Mouse (Mus musculus): ENCODE results near the gene Atp5k. TPM values are rescaled to one million over a fixed set of nuclear protein-coding genes. Genes with fewer than 3 reads are reported as not detected.

The Atp5k gene
- total and polyA plus RNA-seq, 2 experiments from 2014 or later, result 90.8 to 621 TPM

- ATAC-seq, result no peak
- no peaks in the 10 kb centered on the region for H3K4me1 ChIP-seq (ENCODE audit: insufficient read depth, low read length)
- WGBS, result 74% methylated on average over 1 of the region's 1 CpGs
Measured at GRCm38 (mm10) chr5:108405460-108405859, 28.8 kb downstream of the Atp5k start.

GRCm38 (mm10) chr5:108403453-108403852 is 30.8 kb downstream of the Atp5k start:
- no peak overlapping the region for H3K4me3 ChIP-seq (ENCODE audit: low read length)
- no peak for TF ChIP-seq CTCF (IDR thresholded peaks at IDR 0.05; ENCODE audit: low read depth)
- no peaks in the 10 kb centered on the region for H3K36me3 ChIP-seq (ENCODE audit: insufficient read depth, low read length)
- DNase-seq (ENCODE audit: low spot score), result no peak
- no peak for ATAC-seq
- 81% methylated on average over 4 of the region's 4 CpGs for WGBS
- no peaks in the 10 kb centered on the region for H3K27me3 ChIP-seq (ENCODE audit: insufficient read depth, low read length)
- H3K4me2 ChIP-seq (ENCODE audit: low read depth, low read length), result no peak overlapping the region
- H3K9ac ChIP-seq (replicated peaks; ENCODE audit: low read length), result no peak overlapping the region
- no peaks in the 10 kb centered on the region for H3K9me3 ChIP-seq (ENCODE audit: low read length)
- H3K27ac ChIP-seq, result no peak overlapping the region
- H3K4me1 ChIP-seq (ENCODE audit: insufficient read depth, low read length), result no peaks in the 10 kb centered on the region

More at GRCm38 (mm10) chr5:108405460-108405859, 28.8 kb downstream of the Atp5k start:
- Histone ChIP-seq H3K27ac (no peak overlapping the region), H3K4me2 (ENCODE audit: low read depth, low read length) (no peak overlapping the region), H3K9me3 (ENCODE audit: low read length) (no peaks in the 10 kb centered on the region), H3K27me3 (ENCODE audit: insufficient read depth, low read length) (no peaks in the 10 kb centered on the region), H3K36me3 (ENCODE audit: insufficient read depth, low read length) (no peaks in the 10 kb centered on the region), H3K9ac (replicated peaks; ENCODE audit: low read length) (no peak overlapping the region), H3K4me3 (ENCODE audit: low read length) (no peak overlapping the region)
- TF ChIP-seq CTCF (IDR thresholded peaks at IDR 0.05; ENCODE audit: low read depth), result no peak
- no peak for DNase-seq (ENCODE audit: low spot score)

- no peak overlapping the region for H3K4me3 ChIP-seq (ENCODE audit: low read length)
Measured at GRCm38 (mm10) chr5:108389744-108390143, 44.5 kb downstream of the Atp5k start.

GRCm38 (mm10) chr5:108388201-108388600 is 46.0 kb downstream of the Atp5k start, which contains the start of gene Pde6b:
Gene Pde6b, plus strand, starts transcription at chr5:108388391.
- H3K4me3 ChIP-seq (ENCODE audit: low read length), result no peak within 1 kb of the TSS
- no peaks in the 10 kb centered on the region for H3K27me3 ChIP-seq (ENCODE audit: insufficient read depth, low read length)
- 81% methylated on average over 7 of the region's 7 CpGs for WGBS
- no peaks in the 10 kb centered on the region for H3K9me3 ChIP-seq (ENCODE audit: low read length)
- H3K36me3 ChIP-seq (ENCODE audit: insufficient read depth, low read length), result no peaks in the 10 kb centered on the region
- no peak within 1 kb of the TSS for H3K9ac ChIP-seq (replicated peaks; ENCODE audit: low read length)
- DNase-seq (ENCODE audit: low spot score) (no peak), ATAC-seq (no peak)
- no peak within 1 kb of the TSS for H3K4me2 ChIP-seq (ENCODE audit: low read depth, low read length)
- no peak for TF ChIP-seq CTCF (IDR thresholded peaks at IDR 0.05; ENCODE audit: low read depth)
- H3K4me1 ChIP-seq (ENCODE audit: insufficient read depth, low read length), result no peaks in the 10 kb centered on the region
- H3K27ac ChIP-seq, result no peak within 1 kb of the TSS

More at GRCm38 (mm10) chr5:108389744-108390143, 44.5 kb downstream of the Atp5k start:
- no peaks in the 10 kb centered on the region for H3K27me3 ChIP-seq (ENCODE audit: insufficient read depth, low read length)
- no peak for TF ChIP-seq CTCF (IDR thresholded peaks at IDR 0.05; ENCODE audit: low read depth)
- DNase-seq (ENCODE audit: low spot score), result no peak
- H3K9ac ChIP-seq (replicated peaks; ENCODE audit: low read length), result no peak overlapping the region
- H3K4me1 ChIP-seq (ENCODE audit: insufficient read depth, low read length), result no peaks in the 10 kb centered on the region
- H3K36me3 ChIP-seq (ENCODE audit: insufficient read depth, low read length), result no peaks in the 10 kb centered on the region
- 78% methylated on average over 3 of the region's 3 CpGs for WGBS
- H3K9me3 ChIP-seq (ENCODE audit: low read length), result no peaks in the 10 kb centered on the region
- H3K4me2 ChIP-seq (ENCODE audit: low read depth, low read length), result no peak overlapping the region
- H3K27ac ChIP-seq, result no peak overlapping the region
- no peak for ATAC-seq

GRCm38 (mm10) chr5:108386449-108386848 is 47.8 kb downstream of the Atp5k start:
- Histone ChIP-seq H3K4me2 (ENCODE audit: low read depth, low read length) (no peak overlapping the region), H3K9ac (replicated peaks; ENCODE audit: low read length) (no peak overlapping the region), H3K4me1 (ENCODE audit: insufficient read depth, low read length) (no peaks in the 10 kb centered on the region), H3K27me3 (ENCODE audit: insufficient read depth, low read length) (no peaks in the 10 kb centered on the region), H3K4me3 (ENCODE audit: low read length) (no peak overlapping the region), H3K9me3 (ENCODE audit: low read length) (no peaks in the 10 kb centered on the region; the same call in 1 of the 2 replicates), H3K27ac (no peak overlapping the region), H3K36me3 (ENCODE audit: insufficient read depth, low read length) (no peaks in the 10 kb centered on the region)
- DNase-seq (ENCODE audit: low spot score), result no peak
- TF ChIP-seq CTCF (IDR thresholded peaks at IDR 0.05; ENCODE audit: low read depth), result no peak
- WGBS, result 75% methylated on average over 4 of the region's 4 CpGs
- ATAC-seq, result no peak

GRCm38 (mm10) chr5:108385632-108386031 is 48.6 kb downstream of the Atp5k start:
- H3K36me3 ChIP-seq (ENCODE audit: insufficient read depth, low read length), result no peaks in the 10 kb centered on the region
- no peak overlapping the region for H3K4me3 ChIP-seq (ENCODE audit: low read length)
- H3K27me3 ChIP-seq (ENCODE audit: insufficient read depth, low read length), result no peaks in the 10 kb centered on the region
- no peak overlapping the region for H3K4me2 ChIP-seq (ENCODE audit: low read depth, low read length)
- WGBS, result 75% methylated on average over 2 of the region's 2 CpGs
- H3K9me3 ChIP-seq (ENCODE audit: low read length), result no peaks in the 10 kb centered on the region; the same call in 1 of the 2 replicates
- no peak for DNase-seq (ENCODE audit: low spot score)
- no peaks in the 10 kb centered on the region for H3K4me1 ChIP-seq (ENCODE audit: insufficient read depth, low read length)
- no peak for TF ChIP-seq CTCF (IDR thresholded peaks at IDR 0.05; ENCODE audit: low read depth)
- ATAC-seq, result no peak
- no peak overlapping the region for H3K9ac ChIP-seq (replicated peaks; ENCODE audit: low read length)
- H3K27ac ChIP-seq, result no peak overlapping the region

Other genes starting within 250 kb of the Atp5k start
- gene Dr1, start 165.6 kb downstream of the Atp5k start, total RNA-seq (2014; rRNA removed), result 31.8 and 39.4 TPM in 2 replicates
- gene Dr1, start 165.6 kb downstream of the Atp5k start, polyA plus RNA-seq (2015; fragmentation: Nextera tagmentation; extraction: Ambion mirVana), result 39.7 and 39.9 TPM in 2 replicates
- 4.9 and 7.2 TPM in 2 replicates for gene Pigg, start 121.8 kb downstream of the Atp5k start, total RNA-seq (2014; rRNA removed)
- 2.2 and 2.5 TPM in 2 replicates for gene Pigg, start 121.8 kb downstream of the Atp5k start, polyA plus RNA-seq (2015; fragmentation: Nextera tagmentation; extraction: Ambion mirVana)
- 93.4 and 97.0 TPM in 2 replicates for gene Gm42517, start 66.5 kb downstream of the Atp5k start, total RNA-seq (2014; rRNA removed)
- 3.8 and 4.5 TPM in 2 replicates for gene Gm42517, start 66.5 kb downstream of the Atp5k start, polyA plus RNA-seq (2015; fragmentation: Nextera tagmentation; extraction: Ambion mirVana)
- gene Pde6b, start 46.1 kb downstream of the Atp5k start, total RNA-seq (2014; rRNA removed), result not detected in 2 replicates
- gene Pde6b, start 46.1 kb downstream of the Atp5k start, polyA plus RNA-seq (2015; fragmentation: Nextera tagmentation; extraction: Ambion mirVana), result 0.14 and 0.26 TPM in 2 replicates
- gene Mfsd7a, start 14.4 kb upstream of the Atp5k start, total RNA-seq (2014; rRNA removed), result 0.11 and 0.52 TPM in 2 replicates
- gene Mfsd7a, start 14.4 kb upstream of the Atp5k start, polyA plus RNA-seq (2015; fragmentation: Nextera tagmentation; extraction: Ambion mirVana), result 0.15 TPM in 2 replicates
- 32.0 and 36.4 TPM in 2 replicates for gene Pcgf3, start 26.8 kb upstream of the Atp5k start, total RNA-seq (2014; rRNA removed)
- 12.1 and 12.9 TPM in 2 replicates for gene Pcgf3, start 26.8 kb upstream of the Atp5k start, polyA plus RNA-seq (2015; fragmentation: Nextera tagmentation; extraction: Ambion mirVana)
- gene Cplx1, start 115.6 kb upstream of the Atp5k start, total RNA-seq (2014; rRNA removed), result 95.6 and 118 TPM in 2 replicates
- gene Cplx1, start 115.6 kb upstream of the Atp5k start, polyA plus RNA-seq (2015; fragmentation: Nextera tagmentation; extraction: Ambion mirVana), result 257 and 267 TPM in 2 replicates
- 75.5 and 87.8 TPM in 2 replicates for gene Gak, start 195.3 kb upstream of the Atp5k start, total RNA-seq (2014; rRNA removed)
- 40.2 and 43.5 TPM in 2 replicates for gene Gak, start 195.3 kb upstream of the Atp5k start, polyA plus RNA-seq (2015; fragmentation: Nextera tagmentation; extraction: Ambion mirVana)
- gene Tmem175, start 195.3 kb upstream of the Atp5k start, total RNA-seq (2014; rRNA removed), result 43.6 and 50.0 TPM in 2 replicates
- 38.7 and 40.6 TPM in 2 replicates for gene Tmem175, start 195.3 kb upstream of the Atp5k start, polyA plus RNA-seq (2015; fragmentation: Nextera tagmentation; extraction: Ambion mirVana)
- 4.9 and 11.4 TPM in 2 replicates for gene Idua, start 225.9 kb upstream of the Atp5k start, total RNA-seq (2014; rRNA removed)
- 8.0 and 8.2 TPM in 2 replicates for gene Idua, start 225.9 kb upstream of the Atp5k start, polyA plus RNA-seq (2015; fragmentation: Nextera tagmentation; extraction: Ambion mirVana)
- gene Dgkq, start 235.2 kb upstream of the Atp5k start, total RNA-seq (2014; rRNA removed), result 48.2 and 64.4 TPM in 2 replicates
- gene Dgkq, start 235.2 kb upstream of the Atp5k start, polyA plus RNA-seq (2015; fragmentation: Nextera tagmentation; extraction: Ambion mirVana), result 19.3 and 20.0 TPM in 2 replicates
- 6.3 and 12.6 TPM in 2 replicates for gene Slc26a1, start 241.1 kb upstream of the Atp5k start, total RNA-seq (2014; rRNA removed)
- gene Slc26a1, start 241.1 kb upstream of the Atp5k start, polyA plus RNA-seq (2015; fragmentation: Nextera tagmentation; extraction: Ambion mirVana), result 3.5 and 3.6 TPM in 2 replicates

Measured in hindbrain, postnatal 0 days (tissue).